Mouse (Mus musculus): ENCODE measurements around the gene Olfr262. TPM values are rescaled to one million over a fixed set of nuclear protein-coding genes. Genes with fewer than 3 reads are reported as not detected.
"Not testable (repeated sequence)": the region's sequence is repeated elsewhere in the genome, so short reads cannot be mapped to it uniquely, and the experiment has no call there.

The Olfr262 gene
- total RNA-seq (2021), result not detected
- long read RNA-seq, experiment 1, result 0 reads
- long read RNA-seq, experiment 2, result 0 reads

GRCm38 (mm10) chr19:12241559-12241958, at the start of gene Olfr262:
Olfr262 (minus strand) TSS chr19:12241659.
- DNase-seq (ENCODE audit: low spot score in 2 of 2), result no peak

- no peak for DNase-seq (ENCODE audit: low spot score in 2 of 2)
Measured at GRCm38 (mm10) chr19:12279554-12279953, 38.1 kb upstream of the Olfr262 start, which contains the start of gene Olfr1434. Olfr1434 (plus strand) TSS chr19:12279854.

DNA sequence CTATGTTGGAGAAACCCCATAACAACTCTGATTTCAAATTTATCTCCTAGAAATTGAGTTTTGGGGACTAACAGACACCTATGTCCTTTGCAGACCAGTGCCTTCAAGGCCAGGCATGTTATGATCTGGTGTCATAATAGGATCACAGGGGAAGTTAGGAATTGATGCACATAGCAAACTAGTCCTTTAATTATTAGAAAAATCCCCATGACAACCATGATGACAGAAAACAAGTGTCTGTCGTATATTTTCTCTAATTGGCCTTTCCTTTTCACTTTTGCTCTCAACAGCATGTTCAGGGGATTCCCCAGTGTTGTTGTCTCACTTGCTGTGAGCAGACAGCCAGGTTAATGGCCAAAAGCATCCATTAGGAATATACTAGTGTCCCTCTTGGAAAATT, 19.3 kb upstream of the Olfr262 start, which contains the start of gene Olfr235:
Gene Olfr235, plus strand, starts transcription at position 301 of the 400 bp plus-strand sequence.
- no peak for DNase-seq (ENCODE audit: low spot score in 2 of 2)

DNA sequence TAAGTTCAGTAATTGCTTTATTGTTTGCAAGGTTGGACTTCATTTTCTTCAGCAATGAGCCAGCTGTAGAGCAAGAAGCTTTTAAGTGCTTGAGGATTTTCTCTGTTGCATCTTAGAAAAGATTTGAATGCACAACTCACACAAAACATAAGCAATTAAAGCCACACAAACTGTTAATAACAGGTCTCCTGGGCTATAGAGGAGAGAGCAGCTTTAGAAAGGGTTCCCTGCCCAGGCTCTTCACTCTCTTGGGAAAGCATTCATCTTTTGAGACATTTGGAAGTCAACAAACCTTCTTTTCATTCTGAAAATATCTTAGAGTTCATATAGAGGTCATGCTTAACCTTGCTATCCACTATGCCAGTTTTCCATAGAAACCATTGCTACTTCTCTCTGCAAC, 9.0 kb downstream of the Olfr262 start, which contains the start of gene Olfr1432:
Gene Olfr1432, minus strand, starts transcription at position 101 of the 400 bp plus-strand sequence.
- not testable (repeated sequence) for DNase-seq (ENCODE audit: low spot score in 2 of 2)

DNA sequence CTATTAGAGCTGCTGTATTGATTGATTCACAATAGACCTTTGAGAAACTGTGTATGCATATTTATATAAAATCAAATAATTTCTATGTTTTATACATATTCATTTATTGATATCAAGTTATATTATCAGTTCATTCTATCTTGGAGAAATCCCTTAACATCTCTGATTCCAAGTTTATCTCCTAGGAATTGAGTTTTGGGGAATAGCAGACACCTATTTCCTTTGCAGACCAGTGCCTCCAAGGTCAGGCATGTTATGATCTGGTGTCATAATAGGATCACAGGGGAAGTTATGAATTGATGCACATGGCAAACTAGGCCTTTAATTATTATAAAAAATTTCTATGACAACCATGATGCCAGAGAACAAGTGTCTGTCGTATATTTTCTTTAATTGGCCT, 41.1 kb downstream of the Olfr262 start, which contains the start of gene Olfr1431:
Gene Olfr1431, plus strand, starts transcription at position 301 of the 400 bp plus-strand sequence.
- no peak for DNase-seq (ENCODE audit: low spot score in 2 of 2)

- DNase-seq (ENCODE audit: low spot score in 2 of 2), result not testable (repeated sequence)
Measured at GRCm38 (mm10) chr19:12199076-12199475, 42.4 kb downstream of the Olfr262 start.

Other genes starting within 250 kb of the Olfr262 start
- not detected for gene Olfr1423, start 200.3 kb downstream of the Olfr262 start, total RNA-seq (2021)
- not detected for gene Olfr1424, start 179.0 kb downstream of the Olfr262 start, total RNA-seq (2021)
- gene Olfr1425, start 163.9 kb downstream of the Olfr262 start, total RNA-seq (2021), result not detected
- gene Olfr1426, start 149.6 kb downstream of the Olfr262 start, total RNA-seq (2021), result not detected
- not detected for gene Olfr1427, start 138.3 kb downstream of the Olfr262 start, total RNA-seq (2021)
- gene Olfr1428, start 125.8 kb downstream of the Olfr262 start, total RNA-seq (2021), result not detected
- not detected for gene Olfr76, start 118.5 kb downstream of the Olfr262 start, total RNA-seq (2021)
- not detected for gene Olfr1555-ps1, start 71.5 kb downstream of the Olfr262 start, total RNA-seq (2021)
- gene Olfr1431, start 41.0 kb downstream of the Olfr262 start, total RNA-seq (2021), result not detected
- gene Olfr1432, start 9.1 kb downstream of the Olfr262 start, total RNA-seq (2021), result not detected
- not detected for gene Olfr235, start 19.4 kb upstream of the Olfr262 start, total RNA-seq (2021)
- not detected for gene Olfr1434, start 38.2 kb upstream of the Olfr262 start, total RNA-seq (2021)
- gene Olfr1436, start 57.5 kb upstream of the Olfr262 start, total RNA-seq (2021), result not detected
- gene Olfr1437, start 83.4 kb upstream of the Olfr262 start, total RNA-seq (2021), result not detected
- not detected for gene Olfr1438-ps1, start 94.3 kb upstream of the Olfr262 start, total RNA-seq (2021)
- not detected for gene Olfr1440, start 145.6 kb upstream of the Olfr262 start, total RNA-seq (2021)
- not detected for gene Olfr1441, start 175.8 kb upstream of the Olfr262 start, total RNA-seq (2021)
- gene Pfpl, start 186.2 kb upstream of the Olfr262 start, total RNA-seq (2021), result not detected
- gene Mpeg1, start 219.1 kb upstream of the Olfr262 start, total RNA-seq (2021), result 1 to 10 TPM; 5.4 to 5.6 TPM